Mouse (Mus musculus) embryonic facial prominence, embryonic 11.5 days (tissue): ENCODE measurements around the gene Hoxa10. TPM values are rescaled to one million over a fixed set of nuclear protein-coding genes. Genes with fewer than 3 reads are reported as not detected.

ENCODE experiments used
- ATAC-seq: fragments of 200-750 bp; cut with Nextera tagmentation; replicated peaks from 2 replicates; pipeline ENCODE4 v1.8.0; 2017; ENCODE audit warnings: low read depth; ENCODE audit not compliant: insufficient number of reproducible peaks, low FRiP score, low TSS enrichment
- DNase-seq: peaks from one replicate; pipeline ENCODE4 v3.0.0-alpha.2; 2015; ENCODE audit warnings: low spot score
- H3K27ac ChIP-seq: fragments of 300-500 bp; sonication (generic); replicated peaks from 2 replicates; pipeline ENCODE4 v1.5.1; 2014; ENCODE audit warnings: mild to moderate bottlenecking, low read depth, low read length, control low read depth
- H3K27me3 ChIP-seq: fragments of 300-500 bp; sonication (generic); 2 replicates; pipeline ENCODE4 v1.6.1; 2014; ENCODE audit warnings: mild to moderate bottlenecking, low read length, moderate library complexity, mixed read lengths; ENCODE audit not compliant: control insufficient read depth, insufficient read depth
- H3K36me3 ChIP-seq: fragments of 300-500 bp; sonication (generic); replicated peaks from 2 replicates; pipeline ENCODE4 v1.6.1; 2014; ENCODE audit warnings: low read depth, mild to moderate bottlenecking, low read length, moderate library complexity, mixed read lengths; ENCODE audit not compliant: control insufficient read depth, insufficient read depth
- H3K4me1 ChIP-seq: fragments of 300-500 bp; sonication (generic); 2 replicates; pipeline ENCODE4 v1.6.1; 2014; ENCODE audit warnings: low read length, mixed read lengths; ENCODE audit not compliant: control insufficient read depth, insufficient read depth
- H3K4me2 ChIP-seq: fragments of 300-500 bp; sonication (generic); 2 replicates; pipeline ENCODE4 v1.6.1; 2014; ENCODE audit warnings: low read depth, mild to moderate bottlenecking, control low read depth, low read length, moderate library complexity
- H3K4me3 ChIP-seq: fragments of 300-500 bp; sonication (generic); 2 replicates; pipeline ENCODE4 v1.5.1; 2014; ENCODE audit warnings: low read depth, low read length, control low read depth
- H3K9ac ChIP-seq: fragments of 300-500 bp; sonication (generic); replicated peaks from 2 replicates; pipeline ENCODE4 v1.6.1; 2014; ENCODE audit warnings: mild to moderate bottlenecking, control low read depth, low read length
- H3K9me3 ChIP-seq: fragments of 300-500 bp; sonication (generic); replicated peaks from 2 replicates; pipeline ENCODE4 v1.6.1; 2016; ENCODE audit warnings: mild to moderate bottlenecking, low read length, inconsistent platforms, mixed read lengths; ENCODE audit not compliant: control insufficient read depth
- WGBS: fragments of 180-500 bp; shearing (Covaris S2); extraction: QIAGEN DNeasy Blood & Tissue Kit; methylation state at CpG from one replicate; pipeline ENCODE4 v1.1.7; 2014; 5-methylcytosine and 5-hydroxymethylcytosine counted together
- polyA plus RNA-seq: library from polyadenylated mRNA; unstranded; fragments of >200 nt; fragmentation: Nextera tagmentation; extraction: Ambion mirVana; gene quantifications from 2 replicates; pipeline ENCODE4 v1.2.1, GENCODE M21; 2014

Hoxa10 gene
- polyA plus RNA-seq, 1 experiment from 2014 or later: not detected

DNA sequence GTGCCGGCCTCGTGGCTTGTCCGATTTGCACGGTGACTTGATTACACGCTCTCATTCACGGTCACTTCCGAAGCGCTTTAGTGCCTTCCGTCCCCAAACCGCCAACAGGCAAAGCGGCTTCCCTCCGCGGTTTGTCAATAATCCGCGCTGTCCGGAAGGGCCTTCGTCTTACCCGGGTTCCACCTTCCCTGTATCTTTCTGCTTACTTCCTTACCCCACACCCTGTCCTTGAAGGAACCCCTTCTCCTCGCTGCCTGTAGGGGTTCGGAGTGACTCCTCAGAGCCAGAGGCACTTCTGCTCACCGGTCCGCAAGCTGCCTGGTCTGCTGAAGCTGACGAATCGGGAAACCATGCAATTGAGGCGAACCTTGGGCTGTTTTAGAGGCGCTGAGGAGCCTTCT lies 5.7 kb upstream of the Hoxa10 start:
- Histone ChIP-seq H3K27me3 (peaks cover 92% of the 10 kb centered on the region), H3K27ac (no peak overlapping the region), H3K9me3 (no peaks in the 10 kb centered on the region), H3K4me2 (no peak overlapping the region), H3K9ac (no peak overlapping the region), H3K36me3 (no peaks in the 10 kb centered on the region), H3K4me1 (no peaks in the 10 kb centered on the region), H3K4me3 (no peak overlapping the region)
- WGBS: under 1% methylated on average over 26 of the region's 26 CpGs
- ATAC-seq (no peak), DNase-seq (no peak)

DNA sequence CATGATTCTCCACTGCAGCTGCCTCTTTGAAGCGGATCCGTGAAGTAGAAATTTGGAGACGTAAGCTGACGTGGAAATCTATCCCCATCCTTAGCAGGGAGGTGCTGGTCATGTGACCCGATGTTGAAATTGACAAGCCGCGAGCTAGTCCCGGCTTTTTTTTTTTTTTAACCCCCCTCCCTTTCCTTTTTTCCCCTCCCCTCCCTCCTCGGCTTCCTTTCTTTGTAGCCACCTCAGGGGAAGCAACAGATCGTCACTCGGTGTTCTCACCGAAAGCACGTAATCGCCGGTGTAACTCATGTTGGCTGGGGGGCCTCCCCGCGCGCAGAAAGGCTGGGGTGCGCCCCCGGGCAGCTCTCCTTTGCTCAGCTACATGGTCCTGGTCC lies 5.1 kb upstream of the Hoxa10 start, which contains the start of gene Hoxa11:
TSS of gene Hoxa11 (minus strand) at position 54 of the 386 bp plus-strand sequence.
- no peaks in the 10 kb centered on the region for H3K36me3 ChIP-seq
- no peak within 1 kb of the TSS for H3K9ac ChIP-seq
- WGBS: 1% methylated on average over 20 of the region's 20 CpGs
- DNase-seq (no peak), ATAC-seq (no peak)
- peaks cover 92% of the 10 kb centered on the region for H3K27me3 ChIP-seq
- H3K27ac ChIP-seq: no peak within 1 kb of the TSS
- H3K4me3 ChIP-seq: no peak within 1 kb of the TSS
- no peaks in the 10 kb centered on the region for H3K9me3 ChIP-seq
- no peak within 1 kb of the TSS for H3K4me2 ChIP-seq
- no peaks in the 10 kb centered on the region for H3K4me1 ChIP-seq

- Histone ChIP-seq H3K36me3 (no peaks in the 10 kb centered on the region), H3K4me1 (no peaks in the 10 kb centered on the region), H3K27ac (no peak overlapping the region), H3K4me2 (no peak overlapping the region), H3K9me3 (no peaks in the 10 kb centered on the region), H3K9ac (no peak overlapping the region), H3K27me3 (peaks cover 92% of the 10 kb centered on the region), H3K4me3 (no peak overlapping the region)
- DNase-seq: no peak
- no peak for ATAC-seq
- under 1% methylated on average over 71 of the region's 71 CpGs for WGBS
Measured at GRCm38 (mm10) chr6:52245040-52245756, 4.5 kb upstream of the Hoxa10 start.

GRCm38 (mm10) chr6:52244471-52245039 lies 3.9 kb upstream of the Hoxa10 start:
- Histone ChIP-seq H3K9me3 (no peaks in the 10 kb centered on the region), H3K9ac (no peak overlapping the region), H3K4me3 (no peak overlapping the region), H3K27ac (no peak overlapping the region), H3K36me3 (no peaks in the 10 kb centered on the region), H3K27me3 (peaks cover 92% of the 10 kb centered on the region), H3K4me1 (0 out of 2 replicates have a peak, but pooled peaks cover 3% of the 10 kb centered on the region), H3K4me2 (no peak overlapping the region)
- ATAC-seq (no peak), DNase-seq (no peak)
- under 1% methylated on average over 23 of the region's 23 CpGs for WGBS

DNA sequence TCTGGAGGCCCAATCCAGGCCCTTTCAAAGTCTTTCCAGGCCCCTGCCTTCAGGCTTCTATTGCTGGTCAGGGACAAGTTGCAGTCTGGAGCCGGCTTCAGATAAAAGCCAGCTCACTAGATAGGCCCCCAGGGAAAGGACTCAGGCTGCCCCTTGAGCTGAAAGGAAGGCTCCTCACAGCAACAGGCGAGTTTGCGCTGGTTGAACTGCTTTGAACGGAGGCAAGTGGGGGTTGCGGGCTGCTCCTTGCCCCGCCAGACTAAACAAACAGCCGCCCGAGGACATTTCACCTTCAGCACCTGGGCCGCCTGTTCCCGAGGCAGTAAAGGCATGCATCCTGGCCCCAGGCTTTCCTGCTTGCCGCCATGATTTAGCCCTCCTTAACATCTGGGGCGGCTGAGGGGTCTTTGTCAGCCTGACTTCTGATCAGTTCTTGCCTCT lies 3.0 kb upstream of the Hoxa10 start:
- Histone ChIP-seq H3K9me3 (no peaks in the 10 kb centered on the region), H3K36me3 (no peaks in the 10 kb centered on the region), H3K4me3 (no peak overlapping the region), H3K4me1 (0 out of 2 replicates have a peak, but pooled peaks cover 3% of the 10 kb centered on the region), H3K4me2 (no peak overlapping the region), H3K9ac (no peak overlapping the region), H3K27ac (no peak overlapping the region), H3K27me3 (peaks cover 88% of the 10 kb centered on the region)
- 0% methylated on average over 12 of the region's 12 CpGs for WGBS
- no peak for ATAC-seq
- DNase-seq: no peak

GRCm38 (mm10) chr6:52242801-52243332 lies 2.2 kb upstream of the Hoxa10 start:
- Histone ChIP-seq H3K4me3 (no peak overlapping the region), H3K4me1 (0 out of 2 replicates have a peak, but pooled peaks cover 3% of the 10 kb centered on the region), H3K4me2 (no peak overlapping the region), H3K9ac (no peak overlapping the region), H3K9me3 (no peaks in the 10 kb centered on the region), H3K27me3 (peaks cover 87% of the 10 kb centered on the region), H3K27ac (no peak overlapping the region), H3K36me3 (no peaks in the 10 kb centered on the region)
- no peak for ATAC-seq
- no peak for DNase-seq
- 2% methylated on average over 4 of the region's 4 CpGs for WGBS

DNA sequence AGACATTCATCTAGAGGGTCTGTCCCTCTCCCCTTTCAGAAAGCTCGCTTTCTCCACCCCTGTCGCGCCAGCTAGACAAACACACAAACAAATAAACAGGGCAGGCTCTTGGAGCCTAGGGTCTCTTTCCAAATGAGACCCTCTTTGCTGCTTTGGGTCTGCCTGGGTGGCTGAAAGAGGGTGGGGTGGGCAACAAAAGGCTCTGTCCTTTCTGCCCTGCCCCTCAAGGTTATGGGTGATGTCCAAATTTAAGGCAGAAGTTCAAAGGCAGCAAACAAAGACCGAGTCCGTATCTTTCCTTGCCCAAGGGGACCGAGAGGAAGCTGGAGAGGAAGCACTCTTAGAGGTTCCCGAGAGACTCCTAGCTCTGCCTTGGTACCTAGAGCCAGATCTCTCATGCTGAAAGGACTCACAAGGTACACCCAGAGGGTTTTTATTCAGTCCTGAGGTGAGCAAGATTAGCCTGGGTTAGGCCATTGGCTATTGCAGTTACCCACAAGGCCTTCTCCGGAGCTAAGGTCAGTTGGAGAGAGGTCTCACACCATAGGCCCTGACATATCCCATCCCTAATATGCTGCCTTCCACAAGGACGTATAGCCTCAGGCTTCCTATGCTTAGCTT lies 457 bp upstream of the Hoxa10 start:
- no peak overlapping the region for H3K4me2 ChIP-seq
- 0 out of 2 replicates have a peak, but pooled peaks cover 3% of the 10 kb centered on the region for H3K4me1 ChIP-seq
- ATAC-seq (no peak), DNase-seq (no peak)
- H3K27me3 ChIP-seq: peaks cover 91% of the 10 kb centered on the region
- no peak overlapping the region for H3K27ac ChIP-seq
- H3K9me3 ChIP-seq: no peaks in the 10 kb centered on the region
- no peak overlapping the region for H3K9ac ChIP-seq
- H3K4me3 ChIP-seq: no peak overlapping the region
- WGBS: 3% methylated on average over 9 of the region's 9 CpGs
- no peaks in the 10 kb centered on the region for H3K36me3 ChIP-seq
